Mouse (Mus musculus) lung, embryonic 15.5 days (tissue): ENCODE data around the gene 2810408A11Rik. TPM values are rescaled to one million over a fixed set of nuclear protein-coding genes. Genes with fewer than 3 reads are reported as not detected.

Experiments used
- ATAC-seq: fragments of 200-750 bp; cut with Nextera tagmentation; 2 replicates; pipeline ENCODE4 v1.8.0; 2017; ENCODE audit warnings: moderate number of reproducible peaks, borderline replicate concordance; ENCODE audit not compliant: low FRiP score, low TSS enrichment; ENCODE audit errors: extremely low read depth
- H3K27ac ChIP-seq: fragments of 300-500 bp; sonication (generic); 2 replicates; pipeline ENCODE4 v1.5.1; 2015; ENCODE audit warnings: moderate library complexity, mild to moderate bottlenecking, inconsistent platforms
- H3K27me3 ChIP-seq: fragments of 300-500 bp; sonication (generic); 2 replicates; pipeline ENCODE4 v1.6.1; 2015; ENCODE audit warnings: inconsistent platforms
- H3K36me3 ChIP-seq: fragments of 300-500 bp; sonication (generic); 2 replicates; pipeline ENCODE4 v1.6.1; 2015; ENCODE audit warnings: inconsistent platforms
- H3K4me1 ChIP-seq: fragments of 300-500 bp; sonication (generic); 2 replicates; pipeline ENCODE4 v1.6.1; 2015; ENCODE audit warnings: inconsistent platforms
- H3K4me2 ChIP-seq: fragments of 300-500 bp; sonication (generic); 2 replicates; pipeline ENCODE4 v1.6.1; 2015; ENCODE audit warnings: inconsistent platforms, mild to moderate bottlenecking, moderate library complexity
- H3K4me3 ChIP-seq: fragments of 300-500 bp; sonication (generic); 2 replicates; pipeline ENCODE4 v1.5.1; 2015; ENCODE audit warnings: mild to moderate bottlenecking, inconsistent platforms
- H3K9ac ChIP-seq: fragments of 300-500 bp; sonication (generic); 2 replicates; pipeline ENCODE4 v1.6.1; 2015; ENCODE audit warnings: inconsistent platforms
- H3K9me3 ChIP-seq: fragments of 300-500 bp; sonication (generic); 2 replicates; pipeline ENCODE4 v1.6.1; 2016; ENCODE audit warnings: inconsistent platforms
- WGBS: fragments of 180-500 bp; shearing (Covaris S2); methylation state at CpG from one replicate; pipeline ENCODE4 v1.1.7; 2015; 5-methylcytosine and 5-hydroxymethylcytosine counted together
- polyA plus RNA-seq: library from polyadenylated mRNA; unstranded; fragments of >200 nt; fragmentation: Nextera tagmentation; extraction: Ambion mirVana; gene quantifications from 2 replicates; pipeline ENCODE4 v1.2.1, GENCODE M21; 2015

Gene 2810408A11Rik
- polyA plus RNA-seq: 11.9 and 13.0 TPM in 2 replicates

GRCm38 (mm10) chr11:69900471-69901405 is at the start of gene 2810408A11Rik, which contains the start of gene Neurl4:
Gene 2810408A11Rik, minus strand, starts transcription at chr11:69900987.
Gene Neurl4, plus strand, starts transcription at chr11:69901072.
- H3K27ac ChIP-seq: peak within 1 kb of the TSS; percentile 98
- ATAC-seq: peak; percentile 93
- no peaks in the 10 kb centered on the region for H3K27me3 ChIP-seq
- WGBS: under 1% methylated on average over 38 of the region's 38 CpGs
- H3K9ac ChIP-seq: peak within 1 kb of the TSS; percentile 77
- peak within 1 kb of the TSS; percentile 88 for H3K4me3 ChIP-seq
- H3K4me1 ChIP-seq: peaks cover 26% of the 10 kb centered on the region
- H3K9me3 ChIP-seq: no peaks in the 10 kb centered on the region
- peak within 1 kb of the TSS; percentile 95 for H3K4me2 ChIP-seq
- peaks cover 23% of the 10 kb centered on the region for H3K36me3 ChIP-seq

- Histone ChIP-seq H3K4me3 (peak overlapping the region; percentile 50), H3K9me3 (no peaks in the 10 kb centered on the region), H3K4me2 (peak overlapping the region; percentile 71), H3K27me3 (no peaks in the 10 kb centered on the region; the same call in 1 of the 2 replicates), H3K4me1 (peaks cover 37% of the 10 kb centered on the region), H3K27ac (peak overlapping the region; percentile 88), H3K36me3 (peaks cover 12% of the 10 kb centered on the region), H3K9ac (peak overlapping the region; percentile 46; the same call in 1 of the 2 replicates)
- peak; percentile 37 for ATAC-seq
- 2% methylated on average over 14 of the region's 14 CpGs for WGBS
Observed at GRCm38 (mm10) chr11:69948763-69949150, 48.0 kb upstream of the 2810408A11Rik start.

- 0% methylated on average over 34 of the region's 34 CpGs for WGBS
- no peaks in the 10 kb centered on the region for H3K9me3 ChIP-seq
- peak; percentile 93 for ATAC-seq
- H3K4me2 ChIP-seq: peak within 1 kb of the TSS; percentile 71
- peak within 1 kb of the TSS; percentile 46 for H3K9ac ChIP-seq
- peak within 1 kb of the TSS; percentile 88 for H3K27ac ChIP-seq
- no peaks in the 10 kb centered on the region; the same call in 1 of the 2 replicates for H3K27me3 ChIP-seq
- H3K36me3 ChIP-seq: peaks cover 12% of the 10 kb centered on the region
- H3K4me1 ChIP-seq: peaks cover 37% of the 10 kb centered on the region
- peak within 1 kb of the TSS; percentile 50 for H3K4me3 ChIP-seq
Observed at GRCm38 (mm10) chr11:69948066-69948762, 47.4 kb upstream of the 2810408A11Rik start, which contains the start of gene Slc2a4. Gene Slc2a4, minus strand, starts transcription at chr11:69948188.

- ATAC-seq: peak; percentile 46
- H3K27ac ChIP-seq: peak overlapping the region; percentile 88
- peaks cover 12% of the 10 kb centered on the region for H3K36me3 ChIP-seq
- peaks cover 31% of the 10 kb centered on the region for H3K4me1 ChIP-seq
- 1% methylated on average over 29 of the region's 29 CpGs for WGBS
- H3K4me2 ChIP-seq: peak overlapping the region; percentile 71
- peak overlapping the region; percentile 46 for H3K9ac ChIP-seq
- peak overlapping the region; percentile 50 for H3K4me3 ChIP-seq
- H3K27me3 ChIP-seq: no peaks in the 10 kb centered on the region; the same call in 1 of the 2 replicates
- H3K9me3 ChIP-seq: no peaks in the 10 kb centered on the region
Observed at GRCm38 (mm10) chr11:69947337-69948065, 46.7 kb upstream of the 2810408A11Rik start.

GRCm38 (mm10) chr11:69945997-69946891 is 45.5 kb upstream of the 2810408A11Rik start:
- H3K9ac ChIP-seq: no peak overlapping the region
- 0 out of 2 replicates have a peak overlapping the region, but pooled peaks have one; percentile 88 for H3K27ac ChIP-seq
- H3K36me3 ChIP-seq: peaks cover 12% of the 10 kb centered on the region
- peak overlapping the region; percentile 50; the same call in 1 of the 2 replicates for H3K4me3 ChIP-seq
- H3K4me2 ChIP-seq: peak overlapping the region; percentile 71; the same call in 1 of the 2 replicates
- 84% methylated on average over 18 of the region's 18 CpGs for WGBS
- no peak for ATAC-seq
- H3K9me3 ChIP-seq: no peaks in the 10 kb centered on the region
- peaks cover 29% of the 10 kb centered on the region for H3K4me1 ChIP-seq
- no peaks in the 10 kb centered on the region; the same call in 1 of the 2 replicates for H3K27me3 ChIP-seq

GRCm38 (mm10) chr11:69945216-69945615 is 44.4 kb upstream of the 2810408A11Rik start:
- H3K9me3 ChIP-seq: no peaks in the 10 kb centered on the region
- H3K4me1 ChIP-seq: peaks cover 29% of the 10 kb centered on the region
- no peaks in the 10 kb centered on the region; the same call in 1 of the 2 replicates for H3K27me3 ChIP-seq
- no peak overlapping the region for H3K9ac ChIP-seq
- H3K27ac ChIP-seq: no peak overlapping the region
- 60% methylated on average over 13 of the region's 13 CpGs for whole genome bisulfite sequencing
- H3K4me3 ChIP-seq: no peak overlapping the region
- peaks cover 12% of the 10 kb centered on the region for H3K36me3 ChIP-seq
- no peak overlapping the region for H3K4me2 ChIP-seq
- no peak for ATAC-seq

- peaks cover 29% of the 10 kb centered on the region for H3K27me3 ChIP-seq
- H3K4me1 ChIP-seq: peaks cover 17% of the 10 kb centered on the region
- H3K9ac ChIP-seq: no peak overlapping the region
- H3K4me2 ChIP-seq: no peak overlapping the region
- H3K9me3 ChIP-seq: no peaks in the 10 kb centered on the region
- H3K36me3 ChIP-seq: peaks cover 12% of the 10 kb centered on the region
- no peak for ATAC-seq
- WGBS: 65% methylated on average over 4 of the region's 4 CpGs
- no peak overlapping the region for H3K4me3 ChIP-seq
- no peak overlapping the region for H3K27ac ChIP-seq
Observed at GRCm38 (mm10) chr11:69940962-69941361, 40.2 kb upstream of the 2810408A11Rik start.

- WGBS: 94% methylated on average over 17 of the region's 17 CpGs
- H3K36me3 ChIP-seq: peaks cover 7% of the 10 kb centered on the region
- H3K4me1 ChIP-seq: peaks cover 28% of the 10 kb centered on the region
- H3K4me2 ChIP-seq: no peak overlapping the region
- H3K4me3 ChIP-seq: no peak overlapping the region
- no peak overlapping the region for H3K27ac ChIP-seq
- no peak for ATAC-seq
- H3K9me3 ChIP-seq: no peaks in the 10 kb centered on the region
- peaks cover 38% of the 10 kb centered on the region for H3K27me3 ChIP-seq
- H3K9ac ChIP-seq: no peak overlapping the region
Observed at GRCm38 (mm10) chr11:69939731-69940130, 38.9 kb upstream of the 2810408A11Rik start.

GRCm38 (mm10) chr11:69939181-69939580 is 38.4 kb upstream of the 2810408A11Rik start:
- no peaks in the 10 kb centered on the region for H3K9me3 ChIP-seq
- no peak overlapping the region for H3K4me2 ChIP-seq
- no peak overlapping the region for H3K27ac ChIP-seq
- H3K27me3 ChIP-seq: peaks cover 40% of the 10 kb centered on the region
- H3K4me3 ChIP-seq: no peak overlapping the region
- peaks cover 34% of the 10 kb centered on the region for H3K4me1 ChIP-seq
- WGBS: 63% methylated on average over 5 of the region's 5 CpGs
- ATAC-seq: no peak
- H3K9ac ChIP-seq: no peak overlapping the region
- H3K36me3 ChIP-seq: peaks cover 2% of the 10 kb centered on the region

GRCm38 (mm10) chr11:69938401-69938979 is 37.7 kb upstream of the 2810408A11Rik start:
- Histone ChIP-seq H3K9me3 (no peaks in the 10 kb centered on the region), H3K4me2 (no peak overlapping the region), H3K27ac (no peak overlapping the region), H3K36me3 (no peaks in the 10 kb centered on the region; the same call in 1 of the 2 replicates), H3K4me1 (peaks cover 34% of the 10 kb centered on the region), H3K27me3 (peaks cover 40% of the 10 kb centered on the region), H3K4me3 (no peak overlapping the region), H3K9ac (no peak overlapping the region)
- no peak for ATAC-seq
- 23% methylated on average over 9 of the region's 9 CpGs for WGBS
